Mouse (Mus musculus) liver, embryonic 14.5 days (tissue): Measurements from ENCODE around the gene Auts2. TPM values are rescaled to one million over a fixed set of nuclear protein-coding genes. Genes with fewer than 3 reads are reported as not detected.

ENCODE experiments used
- ATAC-seq: fragments of 200-750 bp; cut with Nextera tagmentation; 2 replicates; pipeline ENCODE4 v1.8.0; 2017; ENCODE audit warnings: moderate number of reproducible peaks, mild to moderate bottlenecking, moderate library complexity; ENCODE audit not compliant: insufficient read depth
- DNase-seq, 3 experiments: peaks; one replicate each; pipeline ENCODE4 v3.0.0-alpha.2; 2012 to 2013; ENCODE audit warnings: low read depth in 3 of 3, low spot score in 3 of 3
- H3K27ac ChIP-seq: fragments of 300-500 bp; sonication (generic); 2 replicates; pipeline ENCODE4 v1.5.1; 2014; ENCODE audit warnings: moderate library complexity, mild to moderate bottlenecking, control low read depth, inconsistent platforms
- H3K27me3 ChIP-seq: fragments of 300-500 bp; sonication (generic); 2 replicates; pipeline ENCODE4 v1.6.1; 2014; ENCODE audit warnings: mild to moderate bottlenecking, low read length, moderate library complexity; ENCODE audit not compliant: control insufficient read depth, insufficient read depth
- H3K36me3 ChIP-seq: fragments of 300-500 bp; sonication (generic); replicated peaks from 2 replicates; pipeline ENCODE4 v1.6.1; 2014; ENCODE audit warnings: low read depth; ENCODE audit not compliant: control insufficient read depth, insufficient read depth
- H3K4me1 ChIP-seq, 2 experiments: fragments of 200-500 bp in 1 of 2; fragments of 300-500 bp in 1 of 2; sonication (generic) in 1 of 2; replicated peaks; 2 replicates each; pipeline ENCODE4 v1.6.1; 2012 to 2014; ENCODE audit warnings: antibody characterized with exemption in 1 of 2, inconsistent platforms in 1 of 2, low read length in 1 of 2; ENCODE audit not compliant: control insufficient read depth in 2 of 2, insufficient read depth in 2 of 2
- H3K4me2 ChIP-seq: fragments of 300-500 bp; sonication (generic); 2 replicates; pipeline ENCODE4 v1.6.1; 2014; ENCODE audit warnings: low read depth, mild to moderate bottlenecking, control low read depth, moderate library complexity
- H3K4me3 ChIP-seq, 2 experiments: fragments of 200-500 bp in 1 of 2; fragments of 300-500 bp in 1 of 2; sonication (generic) in 1 of 2; 2 replicates each; pipeline ENCODE4 v1.5.1; 2012 to 2014; ENCODE audit warnings: low read depth in 2 of 2, low read length in 2 of 2, mild to moderate bottlenecking in 2 of 2, control low read depth in 1 of 2, inconsistent platforms in 1 of 2, moderate library complexity in 1 of 2; ENCODE audit not compliant: insufficient read depth in 1 of 2
- H3K9ac ChIP-seq: fragments of 300-500 bp; sonication (generic); replicated peaks from 2 replicates; pipeline ENCODE4 v1.6.1; 2014; ENCODE audit warnings: mild to moderate bottlenecking, control low read depth, moderate library complexity
- H3K9me3 ChIP-seq: fragments of 300-500 bp; sonication (generic); 2 replicates; pipeline ENCODE4 v1.6.1; 2016; ENCODE audit warnings: low read length, mixed read lengths; ENCODE audit not compliant: control insufficient read depth
- CTCF ChIP-seq: IDR thresholded peaks from 2 replicates; pipeline ENCODE4 v1.5.1; 2016; ENCODE audit warnings: antibody characterized with exemption, low read depth, control low read depth
- EP300 ChIP-seq: IDR thresholded peaks from 2 replicates; pipeline ENCODE4 v1.6.1; 2016; ENCODE audit warnings: antibody characterized with exemption, low read depth
- WGBS: fragments of 180-500 bp; shearing (Covaris S2); extraction: QIAGEN DNeasy Blood & Tissue Kit; methylation state at CpG from one replicate; pipeline ENCODE4 v1.1.7; 2014; ENCODE audit not compliant: insufficient replicate concordance; 5-methylcytosine and 5-hydroxymethylcytosine counted together
- polyA plus RNA-seq, 2 experiments: library from polyadenylated mRNA; depleted of rRNA in 1 of 2; stranded (reverse) in 1 of 2; unstranded in 1 of 2; fragments of >200 nt; fragmentation: Nextera tagmentation in 1 of 2; extraction: Ambion mirVana in 1 of 2; gene quantifications; 2 replicates each; pipeline versions ENCODE4 v1.2.1 to v1.2.3; 2012 to 2014

The Auts2 gene
- polyA plus RNA-seq, 2 experiments: 0.77 to 1.6 TPM

GRCm38 (mm10) chr5:131491843-131492242 lies 1051.3 kb downstream of the Auts2 start:
- H3K4me3 ChIP-seq: no peak overlapping the region
- TF ChIP-seq CTCF: no peak
- no peak for TF ChIP-seq EP300
- no peaks in the 10 kb centered on the region for H3K36me3 ChIP-seq
- ATAC-seq (no peak), DNase-seq (no peak)
- no peaks in the 10 kb centered on the region for H3K27me3 ChIP-seq
- H3K27ac ChIP-seq: no peak overlapping the region
- H3K4me2 ChIP-seq: no peak overlapping the region
- H3K4me1 ChIP-seq: no peaks in the 10 kb centered on the region
- no peaks in the 10 kb centered on the region for H3K9me3 ChIP-seq
- WGBS: 53% methylated on average over 8 of the region's 8 CpGs
- H3K9ac ChIP-seq: no peak overlapping the region

DNA sequence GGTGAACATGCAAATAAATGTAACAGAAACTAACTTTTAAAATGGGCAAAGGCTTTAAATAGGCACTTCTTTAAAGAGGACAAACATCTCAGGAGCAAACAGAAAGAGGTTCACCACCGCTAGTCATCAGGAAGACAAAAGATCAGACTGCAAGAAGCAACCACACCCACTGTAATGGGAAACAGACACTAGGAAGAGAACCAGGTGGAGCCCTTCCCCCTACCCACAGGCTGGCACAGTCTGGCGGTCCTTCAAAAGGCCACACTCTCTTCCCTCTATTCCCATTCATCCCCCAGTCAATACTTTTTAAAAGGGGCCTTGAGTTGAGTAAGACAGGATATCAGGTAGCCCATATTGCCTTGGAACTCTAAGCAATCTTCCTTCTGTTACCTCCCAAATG lies 1052.3 kb downstream of the Auts2 start:
- H3K36me3 ChIP-seq: no peaks in the 10 kb centered on the region
- H3K9me3 ChIP-seq: no peaks in the 10 kb centered on the region
- no peak for ATAC-seq
- 61% methylated on average over 2 of the region's 2 CpGs for WGBS
- no peaks in the 10 kb centered on the region for H3K4me1 ChIP-seq
- H3K4me2 ChIP-seq: no peak overlapping the region
- no peak overlapping the region for H3K9ac ChIP-seq
- no peak overlapping the region for H3K4me3 ChIP-seq
- no peak overlapping the region for H3K27ac ChIP-seq
- no peaks in the 10 kb centered on the region for H3K27me3 ChIP-seq
- DNase-seq: no peak
- no peak for TF ChIP-seq EP300
- TF ChIP-seq CTCF: no peak

- no peak for TF ChIP-seq EP300
- TF ChIP-seq CTCF: no peak
- ATAC-seq: no peak
- H3K9me3 ChIP-seq: no peaks in the 10 kb centered on the region
- H3K27ac ChIP-seq: no peak overlapping the region
- H3K27me3 ChIP-seq: no peaks in the 10 kb centered on the region
- H3K36me3 ChIP-seq: no peaks in the 10 kb centered on the region
- no peak for DNase-seq
- no peaks in the 10 kb centered on the region for H3K4me1 ChIP-seq
- H3K4me2 ChIP-seq: no peak overlapping the region
- WGBS: 70% methylated on average over 7 of the region's 7 CpGs
- no peak overlapping the region for H3K4me3 ChIP-seq
- no peak overlapping the region for H3K9ac ChIP-seq
These were observed 1053.3 kb downstream of the Auts2 start for GRCm38 (mm10) chr5:131489846-131490245.

DNA sequence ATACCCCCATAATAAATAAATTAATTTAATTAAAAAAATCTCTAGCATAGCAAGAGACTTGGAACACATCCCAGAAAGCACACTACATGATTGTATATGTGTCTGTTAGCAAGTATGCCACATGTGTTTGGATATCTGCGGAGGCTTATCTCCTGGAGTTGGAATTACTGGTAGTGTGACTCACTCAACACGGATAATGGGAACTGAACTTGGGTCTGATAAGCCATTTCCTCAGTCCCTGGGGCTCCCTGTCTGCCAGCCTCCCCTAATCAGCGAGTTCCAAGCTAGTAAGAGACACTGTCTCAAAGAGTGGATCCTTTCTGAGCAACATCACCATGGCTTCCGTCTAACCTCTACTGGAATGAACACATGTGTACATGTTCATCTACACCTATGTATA lies 1056.6 kb downstream of the Auts2 start:
- no peaks in the 10 kb centered on the region for H3K36me3 ChIP-seq
- no peaks in the 10 kb centered on the region for H3K9me3 ChIP-seq
- no peak overlapping the region for H3K4me3 ChIP-seq
- no peak overlapping the region for H3K27ac ChIP-seq
- no peak overlapping the region for H3K9ac ChIP-seq
- no peak for DNase-seq
- H3K4me2 ChIP-seq: no peak overlapping the region
- 43% methylated on average over 4 of the region's 4 CpGs for WGBS
- ATAC-seq: no peak
- TF ChIP-seq CTCF (no peak), EP300 (no peak)
- no peaks in the 10 kb centered on the region for H3K27me3 ChIP-seq
- no peaks in the 10 kb centered on the region for H3K4me1 ChIP-seq

DNA sequence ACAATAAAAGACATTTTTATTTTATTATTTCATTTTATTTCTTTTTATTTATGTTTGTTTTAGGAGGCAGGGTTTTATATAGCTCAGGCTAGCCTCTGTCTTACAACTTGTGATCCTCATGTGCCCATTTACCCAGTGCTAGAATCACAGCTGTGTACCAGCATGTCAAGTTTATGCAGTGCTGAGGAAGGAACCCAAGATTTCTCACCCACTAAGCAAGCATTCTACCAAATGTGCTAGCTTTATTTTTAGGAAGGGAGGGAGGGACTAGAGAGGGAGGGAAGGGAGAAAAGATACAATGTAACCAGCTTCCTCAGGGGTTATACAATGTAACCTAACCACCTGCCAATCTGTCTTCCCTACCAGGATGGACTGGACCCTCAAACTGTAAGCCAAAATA lies 1067.9 kb downstream of the Auts2 start:
- DNase-seq: no peak
- no peak overlapping the region for H3K27ac ChIP-seq
- H3K4me1 ChIP-seq: no peaks in the 10 kb centered on the region
- TF ChIP-seq EP300: no peak
- TF ChIP-seq CTCF: no peak
- H3K9me3 ChIP-seq: no peaks in the 10 kb centered on the region
- no peak overlapping the region for H3K4me3 ChIP-seq
- H3K36me3 ChIP-seq: no peaks in the 10 kb centered on the region
- H3K9ac ChIP-seq: no peak overlapping the region
- no peak overlapping the region for H3K4me2 ChIP-seq
- ATAC-seq: no peak
- no peaks in the 10 kb centered on the region for H3K27me3 ChIP-seq

DNA sequence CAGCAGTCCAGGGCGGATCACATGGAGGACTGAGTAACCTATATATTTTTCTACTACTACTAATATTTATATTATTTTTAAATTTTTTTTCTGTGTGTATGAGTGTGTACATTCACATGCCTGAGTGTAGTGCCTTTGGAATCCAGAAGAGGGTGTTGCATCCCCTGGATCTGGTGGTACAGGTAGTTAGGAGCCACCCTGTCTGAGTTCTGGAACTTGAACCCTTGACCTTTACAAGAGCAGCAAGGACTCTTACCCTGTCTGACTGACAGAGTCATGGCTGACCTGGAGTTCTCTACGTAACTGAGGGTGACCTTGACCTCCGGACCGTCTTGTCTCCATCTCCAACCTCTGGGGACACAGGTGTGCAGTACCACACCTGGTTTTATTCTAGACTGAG lies 1074.5 kb downstream of the Auts2 start:
- H3K9me3 ChIP-seq: no peaks in the 10 kb centered on the region
- WGBS: 72% methylated on average over 4 of the region's 4 CpGs
- no peak overlapping the region for H3K4me3 ChIP-seq
- no peaks in the 10 kb centered on the region for H3K36me3 ChIP-seq
- TF ChIP-seq CTCF (no peak), EP300 (no peak)
- no peak overlapping the region for H3K27ac ChIP-seq
- ATAC-seq (no peak), DNase-seq (no peak)
- no peaks in the 10 kb centered on the region for H3K27me3 ChIP-seq
- no peaks in the 10 kb centered on the region for H3K4me1 ChIP-seq
- no peak overlapping the region for H3K9ac ChIP-seq
- no peak overlapping the region for H3K4me2 ChIP-seq
